Mouse (Mus musculus): ENCODE data around the gene Gm11437. TPM values are rescaled to one million over a fixed set of nuclear protein-coding genes. Genes with fewer than 3 reads are reported as not detected.

The Gm11437 gene
- polyA plus RNA-seq, 1 experiment: 0.08 TPM

DNA sequence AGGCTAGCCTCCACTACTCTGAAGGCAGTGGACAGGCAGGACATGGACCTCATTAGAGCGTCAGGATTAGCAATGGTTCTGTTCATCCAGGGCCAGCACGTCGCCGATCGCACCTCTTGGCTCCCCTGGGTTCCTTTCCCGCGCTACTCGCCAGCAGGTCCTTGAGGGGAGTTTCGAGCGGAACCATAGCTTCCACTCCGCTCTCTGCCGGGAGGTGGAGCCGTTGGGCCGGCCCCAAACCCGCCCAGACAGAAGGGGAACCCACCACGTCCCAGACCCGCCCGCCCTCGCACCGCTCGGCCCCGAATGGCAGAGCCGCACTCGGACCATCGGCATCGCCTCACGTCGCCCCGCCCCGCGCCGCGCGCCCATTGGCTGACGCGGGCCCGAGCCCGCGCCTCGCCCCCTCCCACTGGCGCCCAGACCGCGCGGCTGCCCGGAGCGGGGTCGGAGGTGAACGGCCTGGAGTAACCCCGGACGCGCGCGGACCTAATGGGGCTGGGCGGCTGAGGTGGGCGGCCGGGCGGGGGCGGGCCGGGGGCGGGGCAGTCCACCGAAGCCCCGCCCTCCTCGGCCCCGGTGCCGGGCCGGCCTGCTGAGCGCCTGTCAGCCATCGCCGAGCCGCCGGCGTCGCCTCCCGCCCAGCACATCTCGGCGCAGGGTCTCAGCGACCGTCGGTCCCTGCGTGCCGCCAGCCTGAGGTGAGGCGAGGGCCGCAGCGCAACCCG, 12.1 kb upstream of the Gm11437 start:
- TF ChIP-seq POLR2A (IDR thresholded peaks at IDR 0.05; ENCODE audit: borderline replicate concordance, extremely low read depth, insufficient read depth, insufficient read length, poor library complexity, severe bottlenecking) (peak; percentile 66; the same call in 1 of the 2 replicates), CTCF (IDR thresholded peaks at IDR 0.05; ENCODE audit: borderline replicate concordance, extremely low read depth, insufficient read depth, insufficient read length) (peak; percentile 60; the same call in 1 of the 2 replicates)
- peak; percentile 96 for DNase-seq (ENCODE audit: low read depth)

- no peak for DNase-seq (ENCODE audit: low read depth)
- TF ChIP-seq CTCF (IDR thresholded peaks at IDR 0.05; ENCODE audit: borderline replicate concordance, extremely low read depth, insufficient read depth, insufficient read length) (no peak), POLR2A (IDR thresholded peaks at IDR 0.05; ENCODE audit: borderline replicate concordance, extremely low read depth, insufficient read depth, insufficient read length, poor library complexity, severe bottlenecking) (no peak)
Observed at GRCm38 (mm10) chr11:84178571-84178970, 11.3 kb upstream of the Gm11437 start.

DNA sequence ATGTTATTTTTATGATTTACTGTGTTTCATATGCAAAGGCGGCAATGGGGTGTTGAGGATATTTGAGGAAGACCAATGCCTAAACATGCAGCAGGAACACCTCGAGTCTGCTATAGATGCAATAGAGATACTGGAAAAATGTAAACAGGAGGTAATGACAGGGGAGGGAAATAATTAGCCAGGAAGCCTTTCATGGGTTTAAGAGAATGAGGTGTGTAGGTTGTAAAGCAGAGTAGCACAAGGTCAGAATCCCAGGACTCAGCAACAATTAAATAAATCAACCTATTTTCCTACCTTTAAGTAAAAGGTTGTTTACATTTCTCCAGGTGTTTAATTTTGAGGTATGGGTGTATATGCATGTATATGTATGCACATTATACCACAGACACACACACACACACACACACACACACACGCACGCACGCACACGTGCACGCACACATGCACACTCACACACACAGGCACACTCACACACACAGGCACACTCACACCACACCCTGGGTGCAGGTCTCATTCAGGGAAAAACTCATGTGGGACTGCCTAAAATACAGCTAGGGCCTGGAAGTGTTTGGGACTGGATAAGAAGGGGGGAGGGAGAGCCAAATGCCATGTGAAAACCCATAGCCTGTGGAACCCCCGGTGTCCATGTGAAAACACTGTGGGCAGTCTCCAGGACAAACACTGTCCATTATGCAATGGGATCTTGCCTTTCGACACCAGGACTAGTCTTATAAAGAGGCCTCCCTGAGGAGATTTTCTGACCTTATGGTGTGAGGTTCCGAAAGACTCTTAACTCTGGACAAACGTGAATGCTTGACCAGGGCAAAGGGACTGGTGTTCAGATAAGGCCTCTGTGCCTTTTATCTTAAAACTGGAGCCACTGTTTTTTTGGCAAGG, 5.5 kb upstream of the Gm11437 start:
- no peak for TF ChIP-seq POLR2A (IDR thresholded peaks at IDR 0.05; ENCODE audit: borderline replicate concordance, extremely low read depth, insufficient read depth, insufficient read length, poor library complexity, severe bottlenecking)
- no peak for DNase-seq (ENCODE audit: low read depth)

GRCm38 (mm10) chr11:84168701-84169288, 1.5 kb upstream of the Gm11437 start:
- TF ChIP-seq CTCF (IDR thresholded peaks at IDR 0.05; ENCODE audit: borderline replicate concordance, extremely low read depth, insufficient read depth, insufficient read length) (peak; percentile 61; the same call in 1 of the 2 replicates), POLR2A (IDR thresholded peaks at IDR 0.05; ENCODE audit: borderline replicate concordance, extremely low read depth, insufficient read depth, insufficient read length, poor library complexity, severe bottlenecking) (no peak)
- DNase-seq (ENCODE audit: low read depth): peak; percentile 68

GRCm38 (mm10) chr11:84164561-84164960, 2.7 kb downstream of the Gm11437 start:
- TF ChIP-seq CTCF (IDR thresholded peaks at IDR 0.05; ENCODE audit: borderline replicate concordance, extremely low read depth, insufficient read depth, insufficient read length) (no peak), POLR2A (IDR thresholded peaks at IDR 0.05; ENCODE audit: borderline replicate concordance, extremely low read depth, insufficient read depth, insufficient read length, poor library complexity, severe bottlenecking) (no peak)
- DNase-seq (ENCODE audit: low read depth): no peak

- no peak for DNase-seq (ENCODE audit: low read depth)
- TF ChIP-seq POLR2A (IDR thresholded peaks at IDR 0.05; ENCODE audit: borderline replicate concordance, extremely low read depth, insufficient read depth, insufficient read length, poor library complexity, severe bottlenecking) (no peak), CTCF (IDR thresholded peaks at IDR 0.05; ENCODE audit: borderline replicate concordance, extremely low read depth, insufficient read depth, insufficient read length) (no peak)
Observed at GRCm38 (mm10) chr11:84164123-84164522, 3.2 kb downstream of the Gm11437 start.

DNA sequence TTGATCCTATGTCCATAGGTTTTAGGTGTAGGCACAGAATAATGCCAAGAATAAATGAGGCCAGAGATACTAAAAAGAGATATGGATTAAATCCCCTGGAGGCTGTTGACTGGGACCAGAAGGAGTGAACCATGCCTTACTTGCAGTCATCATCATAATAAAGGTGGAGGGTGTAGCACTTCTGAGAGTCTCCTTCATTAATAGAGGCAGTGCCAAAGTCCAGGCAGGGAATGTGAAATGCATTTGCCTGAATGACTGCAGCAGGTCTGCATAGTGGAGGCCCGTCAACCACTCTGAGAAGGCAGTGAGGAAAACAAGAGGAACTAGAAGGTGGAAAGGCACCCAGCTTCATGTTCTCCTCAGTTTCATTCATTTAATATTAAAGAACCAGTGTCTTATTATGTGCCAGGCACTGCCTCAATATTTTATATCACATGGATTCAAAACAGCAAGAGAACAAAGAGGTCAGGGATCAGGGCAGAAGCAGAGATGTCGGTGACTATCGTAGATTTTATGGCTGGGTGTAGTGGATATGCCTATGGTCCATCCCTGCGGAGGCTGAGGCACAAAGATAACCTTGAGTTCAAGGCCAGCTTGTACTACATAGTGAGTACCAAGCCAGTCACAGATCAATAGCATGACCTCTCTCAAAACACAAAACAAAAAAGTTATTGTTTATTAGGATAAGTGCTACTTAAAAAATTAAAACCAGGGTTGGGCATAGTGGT, 10.6 kb downstream of the Gm11437 start:
- no peak for DNase-seq (ENCODE audit: low read depth)
- TF ChIP-seq CTCF (IDR thresholded peaks at IDR 0.05; ENCODE audit: borderline replicate concordance, extremely low read depth, insufficient read depth, insufficient read length): no peak
- TF ChIP-seq POLR2A (IDR thresholded peaks at IDR 0.05; ENCODE audit: borderline replicate concordance, extremely low read depth, insufficient read depth, insufficient read length, poor library complexity, severe bottlenecking): no peak

DNA sequence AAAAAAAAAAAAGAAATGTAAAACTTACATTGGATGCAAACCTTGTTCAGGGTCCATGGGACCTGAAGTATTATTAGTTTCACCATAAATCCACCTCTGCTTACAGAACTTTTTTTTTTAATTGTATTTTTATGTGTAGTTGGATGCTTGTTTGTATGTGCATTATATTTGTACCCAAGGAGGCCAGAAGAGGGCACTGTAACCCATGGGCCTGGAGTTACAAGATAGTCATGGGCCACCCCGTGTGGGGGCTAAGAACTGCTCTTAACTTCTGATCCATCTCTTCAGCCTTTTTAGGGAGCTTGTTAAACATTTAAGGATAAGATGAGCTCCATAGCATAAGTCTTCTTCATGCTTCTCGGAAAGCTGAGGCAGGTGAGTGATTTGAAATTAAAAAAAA, 16.4 kb downstream of the Gm11437 start:
- no peak for DNase-seq (ENCODE audit: low read depth)
- TF ChIP-seq CTCF (IDR thresholded peaks at IDR 0.05; ENCODE audit: borderline replicate concordance, extremely low read depth, insufficient read depth, insufficient read length) (peak; percentile 20; the same call in 1 of the 2 replicates), POLR2A (IDR thresholded peaks at IDR 0.05; ENCODE audit: borderline replicate concordance, extremely low read depth, insufficient read depth, insufficient read length, poor library complexity, severe bottlenecking) (no peak)

GRCm38 (mm10) chr11:84146081-84146480, 21.2 kb downstream of the Gm11437 start:
- TF ChIP-seq POLR2A (IDR thresholded peaks at IDR 0.05; ENCODE audit: borderline replicate concordance, extremely low read depth, insufficient read depth, insufficient read length, poor library complexity, severe bottlenecking) (no peak), CTCF (IDR thresholded peaks at IDR 0.05; ENCODE audit: borderline replicate concordance, extremely low read depth, insufficient read depth, insufficient read length) (no peak)
- DNase-seq (ENCODE audit: low read depth): peak; percentile 40

DNA sequence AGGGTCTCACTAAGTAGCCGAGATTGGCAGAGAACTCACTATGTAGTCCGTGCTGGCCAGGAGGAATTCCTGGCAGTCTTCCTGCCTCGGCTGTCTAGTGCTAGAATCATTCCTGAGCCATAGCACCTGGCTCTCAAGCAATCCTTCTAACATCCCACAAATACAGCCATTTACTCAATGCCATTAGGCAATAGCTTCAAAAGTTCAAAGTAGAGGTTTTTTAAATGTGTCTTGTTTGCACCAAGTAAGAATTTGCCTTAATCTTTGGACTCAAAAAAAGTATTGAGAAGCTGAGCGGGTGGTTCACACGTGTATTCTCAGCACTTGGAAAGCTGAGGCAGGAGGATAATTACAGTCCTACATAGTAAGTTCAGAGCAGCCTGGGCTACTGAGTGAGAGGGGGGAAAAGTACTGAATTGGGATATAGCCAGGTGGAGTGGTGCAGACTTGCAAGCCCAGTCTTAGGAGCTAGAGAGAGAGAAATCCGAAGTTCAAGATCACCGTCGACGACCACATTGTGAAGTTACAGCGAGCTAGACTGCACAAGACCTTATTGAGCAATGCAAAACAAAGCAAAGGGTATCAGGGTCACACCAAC, 22.0 kb downstream of the Gm11437 start:
- TF ChIP-seq POLR2A (IDR thresholded peaks at IDR 0.05; ENCODE audit: borderline replicate concordance, extremely low read depth, insufficient read depth, insufficient read length, poor library complexity, severe bottlenecking) (no peak), CTCF (IDR thresholded peaks at IDR 0.05; ENCODE audit: borderline replicate concordance, extremely low read depth, insufficient read depth, insufficient read length) (no peak)
- peak; percentile 13 for DNase-seq (ENCODE audit: low read depth)
